Comparison of ENCODE assay signal across 9 mouse cellular contexts in genomic region chr11:95834742-95835710, GRCm38 (mm10). TPM values are rescaled to one million over a fixed set of nuclear protein-coding genes. Genes with fewer than 3 reads are reported as not detected.
DNase-seq lines count a peak whose midpoint lies in the region; ATAC-seq lines count a peak whose summit lies in the region.
"Had no signal": no experiment of that assay in that cellular context is flagged by ENCODE, and none has a peak within 500 bp of the region (broad histone marks: within the 10 kb centered on the region; RNA-seq: fewer than 3 reads in every experiment).

No protein-coding gene starts in this region.

- peaks cover 52% of the 10 kb centered on the region for H3K27me3 ChIP-seq in heart, embryonic 13.5 days (replicated peaks)
- H3K27me3 ChIP-seq in forebrain, embryonic 13.5 days: peaks cover 90% of the 10 kb centered on the region

- peak; percentile 96 for DNase-seq in heart, adult 11 months
- DNase-seq in heart, adult 8-10 months (ENCODE audit: low spot score): no peak
- peak; percentile 79 for DNase-seq in CD4-positive helper T cell, adult 2 months (ENCODE audit: low read depth, low spot score)
- DNase-seq in left cerebral cortex, adult 8-10 months (ENCODE audit: low spot score in 2 of 2): no peak
- no peak for DNase-seq in adrenal gland, postnatal 10 days

- peak overlapping the region; percentile 70 for H3K27ac ChIP-seq in heart, embryonic 13.5 days (replicated peaks)
- peak overlapping the region; percentile 72 for H3K27ac ChIP-seq in macrophage
- no peak overlapping the region for H3K27ac ChIP-seq in forebrain, embryonic 13.5 days
- H3K27ac ChIP-seq: stomach, embryonic 15.5 days had no signal

- peak overlapping the region; percentile 52 for H3K4me2 ChIP-seq in heart, embryonic 13.5 days
- H3K4me2 ChIP-seq in forebrain, embryonic 13.5 days: no peak overlapping the region

- peaks cover 75% of the 10 kb centered on the region for H3K4me1 ChIP-seq in heart, embryonic 13.5 days
- H3K4me1 ChIP-seq in forebrain, embryonic 13.5 days: peaks cover 34% of the 10 kb centered on the region

- H3K79me2 ChIP-seq in macrophage (ENCODE audit: inconsistent target): peaks cover 37% of the 10 kb centered on the region; the same call in 1 of the 2 replicates

- H3K9ac ChIP-seq in heart, embryonic 13.5 days: peak overlapping the region; percentile 38; the same call in 1 of the 2 replicates
- H3K9ac ChIP-seq in forebrain, embryonic 13.5 days: no peak overlapping the region
- H3K9ac ChIP-seq: stomach, embryonic 15.5 days had no signal

- 0 out of 2 replicates have a peak overlapping the region, but pooled peaks have one; percentile 16 for H3K4me3 ChIP-seq in heart, embryonic 13.5 days
- no peak overlapping the region for H3K4me3 ChIP-seq in macrophage (ENCODE audit: inconsistent target)
- no peak overlapping the region for H3K4me3 ChIP-seq in forebrain, embryonic 13.5 days

- H3K36me3 ChIP-seq in heart, embryonic 13.5 days: no peaks in the 10 kb centered on the region
- H3K36me3 ChIP-seq in macrophage (ENCODE audit: inconsistent target): peaks cover 34% of the 10 kb centered on the region
- no peaks in the 10 kb centered on the region for H3K36me3 ChIP-seq in forebrain, embryonic 13.5 days (ENCODE audit: poor library complexity, severe bottlenecking)
- H3K36me3 ChIP-seq: stomach, embryonic 15.5 days had no signal

- WGBS in heart, embryonic 13.5 days: 10% methylated on average over 15 of the region's 15 CpGs
- WGBS in macrophage (ENCODE audit: missing documents): 2% methylated on average over 15 of the region's 15 CpGs
- 20% methylated on average over 14 of the region's 15 CpGs for WGBS in forebrain, embryonic 13.5 days

- H3K9me3 ChIP-seq in heart, embryonic 13.5 days: no peaks in the 10 kb centered on the region
- no peaks in the 10 kb centered on the region for H3K9me3 ChIP-seq in forebrain, embryonic 13.5 days (replicated peaks)
- H3K9me3 ChIP-seq: stomach, embryonic 15.5 days had no signal

- peak; percentile 37; the same call in 1 of the 2 replicates for ATAC-seq in heart, embryonic 13.5 days (ENCODE audit: extremely low read depth, insufficient number of reproducible peaks, low FRiP score, low TSS enrichment)
- ATAC-seq in forebrain, embryonic 13.5 days: no peak

RNA-seq across cellular contexts. Expression of gene Gngt2, which starts 2.0 kb away (rescaled TPM):
- total RNA-seq in heart, adult 8-10 months (2022): 10 to 100 TPM; 11.6 to 19.0 (median 15.7) TPM
- polyA plus RNA-seq in heart, embryonic 13.5 days (2015; fragmentation: Nextera tagmentation; extraction: Ambion mirVana): 36.6 and 41.4 TPM in 2 replicates
- total RNA-seq in macrophage (2018; cell fraction: chromatin; rRNA removed): 10 to 100 TPM in 20 of 26 experiments, 1 to 10 TPM in 6; 3.8 to 78.4 (median 31.9) TPM
- total RNA-seq in macrophage (2018; cell fraction: cytosol; rRNA removed): 100 to 1,000 TPM; 135 to 329 (median 231) TPM
- total RNA-seq in macrophage (2018; cell fraction: nucleus; rRNA removed): 100 to 1,000 TPM in 8 of 26 experiments, 10 to 100 TPM in 18; 11.9 to 175 (median 78.7) TPM
- polyA plus RNA-seq in macrophage (2018): 226 to 415 TPM (median 244 TPM) in 3 replicates
- 10 to 100 TPM in 1 of 4 experiments, 1 to 10 TPM in 3; 2.3 to 14.5 (median 5.2) TPM for total RNA-seq in left cerebral cortex, adult 8-10 months (2022)
- total RNA-seq in adrenal gland, postnatal 10 days (2021): 10 to 100 TPM; 21.9 to 22.9 TPM
- 1.4 and 2.8 TPM in 2 replicates for polyA plus RNA-seq in forebrain, embryonic 13.5 days (2015; fragmentation: Nextera tagmentation; extraction: Ambion mirVana)

RNA-seq across cellular contexts. Expression of gene Abi3, which starts 7.2 kb away (rescaled TPM):
- total RNA-seq in heart, adult 8-10 months (2022): 10 to 100 TPM in 1 of 4 experiments, 1 to 10 TPM in 3; 7.3 to 10.8 (median 8.8) TPM
- 17.0 and 17.3 TPM in 2 replicates for polyA plus RNA-seq in heart, embryonic 13.5 days (2015; fragmentation: Nextera tagmentation; extraction: Ambion mirVana)
- 100 to 1,000 TPM in 2 of 26 experiments, 10 to 100 TPM in 22, 1 to 10 TPM in 2; 5.7 to 110 (median 41.7) TPM for total RNA-seq in macrophage (2018; cell fraction: chromatin; rRNA removed)
- 10 to 100 TPM; 10.2 to 71.2 (median 34.2) TPM for total RNA-seq in macrophage (2018; cell fraction: cytosol; rRNA removed)
- total RNA-seq in macrophage (2018; cell fraction: nucleus; rRNA removed): 10 to 100 TPM; 10.8 to 88.2 (median 46.4) TPM
- 22.4 to 35.6 TPM (median 30.2 TPM) in 3 replicates for polyA plus RNA-seq in macrophage (2018)
- 10 to 100 TPM in 2 of 4 experiments, 1 to 10 TPM in 2; 5.9 to 21.5 (median 10.1) TPM for total RNA-seq in left cerebral cortex, adult 8-10 months (2022)
- 10 to 100 TPM; 11.5 to 14.8 TPM for total RNA-seq in adrenal gland, postnatal 10 days (2021)
- polyA plus RNA-seq in forebrain, embryonic 13.5 days (2015; fragmentation: Nextera tagmentation; extraction: Ambion mirVana): 0.96 and 1.5 TPM in 2 replicates

RNA-seq across cellular contexts. Expression of gene Phospho1, which starts 10.7 kb away (rescaled TPM):
- total RNA-seq in heart, adult 8-10 months (2022): 100 to 1,000 TPM; 171 to 185 (median 175) TPM
- polyA plus RNA-seq in heart, embryonic 13.5 days (2015; fragmentation: Nextera tagmentation; extraction: Ambion mirVana): 1.8 and 2.2 TPM in 2 replicates
- 1 to 10 TPM in 6 of 26 experiments, under 1 TPM in 3, not detected in 17; 0.41 to 4.3 (median 1.5) TPM for total RNA-seq in macrophage (2018; cell fraction: chromatin; rRNA removed)
- total RNA-seq in macrophage (2018; cell fraction: cytosol; rRNA removed): 10 to 100 TPM in 8 of 26 experiments, 1 to 10 TPM in 18; 1.5 to 25.0 (median 5.8) TPM
- total RNA-seq in macrophage (2018; cell fraction: nucleus; rRNA removed): 1 to 10 TPM in 22 of 26 experiments, under 1 TPM in 3, not detected in 1; 0.29 to 7.2 (median 1.8) TPM
- polyA plus RNA-seq in macrophage (2018): 6.3 to 10.9 TPM (median 7.8 TPM) in 3 replicates
- total RNA-seq in left cerebral cortex, adult 8-10 months (2022): 10 to 100 TPM; 60.8 to 75.0 (median 67.2) TPM
- total RNA-seq in adrenal gland, postnatal 10 days (2021): 100 to 1,000 TPM; 204 to 243 TPM
- polyA plus RNA-seq in forebrain, embryonic 13.5 days (2015; fragmentation: Nextera tagmentation; extraction: Ambion mirVana): not detected in 2 replicates

Comparison
In these comparisons a context has a peak if more than half of its experiments do, and no peak if none do; other contexts are left out.
1. DNase-seq: peak in heart, adult 11 months (single experiment) and CD4-positive helper T cell, adult 2 months (single experiment); none in heart, adult 8-10 months (single experiment), left cerebral cortex, adult 8-10 months (0 of 2) and adrenal gland, postnatal 10 days (single experiment).